Mouse (Mus musculus) liver, embryonic 13.5 days (tissue): ENCODE results near the gene Pde10a. TPM values are rescaled to one million over a fixed set of nuclear protein-coding genes. Genes with fewer than 3 reads are reported as not detected.

Experiments used
- ATAC-seq: fragments of 200-750 bp; cut with Nextera tagmentation; 2 replicates; pipeline ENCODE4 v1.8.0; 2017; ENCODE audit warnings: low read depth, mild to moderate bottlenecking, moderate number of reproducible peaks, moderate library complexity
- DNase-seq: peaks from one replicate; pipeline ENCODE4 v3.0.0; 2022
- H3K27ac ChIP-seq: fragments of 300-500 bp; sonication (generic); 2 replicates; pipeline ENCODE4 v1.5.1; 2015; ENCODE audit warnings: moderate library complexity, mild to moderate bottlenecking, inconsistent platforms
- H3K27me3 ChIP-seq: fragments of 300-500 bp; sonication (generic); 2 replicates; pipeline ENCODE4 v1.6.1; 2015; ENCODE audit warnings: mild to moderate bottlenecking, inconsistent platforms
- H3K36me3 ChIP-seq: fragments of 300-500 bp; sonication (generic); 2 replicates; pipeline ENCODE4 v1.6.1; 2015; ENCODE audit warnings: mild to moderate bottlenecking, inconsistent platforms
- H3K4me1 ChIP-seq: fragments of 300-500 bp; sonication (generic); replicated peaks from 2 replicates; pipeline ENCODE4 v1.6.1; 2015; ENCODE audit warnings: inconsistent platforms
- H3K4me2 ChIP-seq: fragments of 300-500 bp; sonication (generic); 2 replicates; pipeline ENCODE4 v1.6.1; 2015; ENCODE audit warnings: inconsistent platforms, mild to moderate bottlenecking, moderate library complexity
- H3K4me3 ChIP-seq: fragments of 300-500 bp; sonication (generic); replicated peaks from 2 replicates; pipeline ENCODE4 v1.5.1; 2015; ENCODE audit warnings: mild to moderate bottlenecking, inconsistent platforms
- H3K9ac ChIP-seq: fragments of 300-500 bp; sonication (generic); 2 replicates; pipeline ENCODE4 v1.6.1; 2015; ENCODE audit warnings: mild to moderate bottlenecking, inconsistent platforms
- H3K9me3 ChIP-seq: fragments of 300-500 bp; sonication (generic); replicated peaks from 2 replicates; pipeline ENCODE4 v1.6.1; 2016; ENCODE audit warnings: inconsistent platforms
- WGBS: fragments of 180-500 bp; shearing (Covaris S2); methylation state at CpG from one replicate; pipeline ENCODE4 v1.1.7; 2015; ENCODE audit not compliant: insufficient replicate concordance; 5-methylcytosine and 5-hydroxymethylcytosine counted together
- polyA plus RNA-seq: library from polyadenylated mRNA; unstranded; fragments of >200 nt; fragmentation: Nextera tagmentation; extraction: Ambion mirVana; gene quantifications from 2 replicates; pipeline ENCODE4 v1.2.1, GENCODE M21; 2015

Gene Pde10a
- polyA plus RNA-seq, 1 experiment from 2014 or later, result 0.39 TPM

GRCm38 (mm10) chr17:8958125-8958524, 433.0 kb downstream of the Pde10a start:
- H3K9ac ChIP-seq, result no peak overlapping the region
- no peak for DNase-seq
- no peaks in the 10 kb centered on the region for H3K4me1 ChIP-seq
- no peaks in the 10 kb centered on the region for H3K9me3 ChIP-seq
- no peaks in the 10 kb centered on the region for H3K36me3 ChIP-seq
- H3K4me3 ChIP-seq, result no peak overlapping the region
- no peaks in the 10 kb centered on the region for H3K27me3 ChIP-seq
- no peak overlapping the region for H3K27ac ChIP-seq
- no peak overlapping the region for H3K4me2 ChIP-seq
- ATAC-seq, result no peak
- WGBS, result 60% methylated on average over 6 of the region's 6 CpGs

GRCm38 (mm10) chr17:8960386-8960785, 435.2 kb downstream of the Pde10a start:
- H3K36me3 ChIP-seq, result no peaks in the 10 kb centered on the region
- H3K4me1 ChIP-seq, result no peaks in the 10 kb centered on the region
- no peak for DNase-seq
- H3K27me3 ChIP-seq, result no peaks in the 10 kb centered on the region
- H3K4me3 ChIP-seq, result no peak overlapping the region
- WGBS, result 80% methylated on average over 4 of the region's 4 CpGs
- no peaks in the 10 kb centered on the region for H3K9me3 ChIP-seq
- H3K4me2 ChIP-seq, result no peak overlapping the region
- no peak overlapping the region for H3K9ac ChIP-seq
- H3K27ac ChIP-seq, result no peak overlapping the region
- no peak for ATAC-seq

- H3K9me3 ChIP-seq, result no peaks in the 10 kb centered on the region
- no peak overlapping the region for H3K27ac ChIP-seq
- DNase-seq (no peak), ATAC-seq (no peak)
- H3K4me3 ChIP-seq, result no peak overlapping the region
- no peak overlapping the region for H3K4me2 ChIP-seq
- no peaks in the 10 kb centered on the region for H3K4me1 ChIP-seq
- no peaks in the 10 kb centered on the region for H3K36me3 ChIP-seq
- H3K9ac ChIP-seq, result no peak overlapping the region
- 76% methylated on average over 5 of the region's 5 CpGs for WGBS
- H3K27me3 ChIP-seq, result no peaks in the 10 kb centered on the region
These were observed 435.9 kb downstream of the Pde10a start for GRCm38 (mm10) chr17:8961097-8961496.

GRCm38 (mm10) chr17:8961644-8962043, 436.5 kb downstream of the Pde10a start:
- no peak overlapping the region for H3K27ac ChIP-seq
- H3K9ac ChIP-seq, result no peak overlapping the region
- no peaks in the 10 kb centered on the region for H3K36me3 ChIP-seq
- no peaks in the 10 kb centered on the region for H3K4me1 ChIP-seq
- no peak overlapping the region for H3K4me2 ChIP-seq
- DNase-seq, result no peak
- H3K27me3 ChIP-seq, result no peaks in the 10 kb centered on the region
- H3K9me3 ChIP-seq, result no peaks in the 10 kb centered on the region
- no peak for ATAC-seq
- WGBS, result 75% methylated on average over 14 of the region's 14 CpGs
- no peak overlapping the region for H3K4me3 ChIP-seq

GRCm38 (mm10) chr17:8965177-8965576, 440.0 kb downstream of the Pde10a start:
- ATAC-seq, result no peak
- no peak for DNase-seq
- no peaks in the 10 kb centered on the region for H3K36me3 ChIP-seq
- H3K4me2 ChIP-seq, result no peak overlapping the region
- no peaks in the 10 kb centered on the region for H3K4me1 ChIP-seq
- WGBS, result 68% methylated on average over 6 of the region's 6 CpGs
- H3K27me3 ChIP-seq, result no peaks in the 10 kb centered on the region
- no peak overlapping the region for H3K4me3 ChIP-seq
- H3K27ac ChIP-seq, result no peak overlapping the region
- no peak overlapping the region for H3K9ac ChIP-seq
- no peaks in the 10 kb centered on the region for H3K9me3 ChIP-seq

GRCm38 (mm10) chr17:8972152-8972854, 447.1 kb downstream of the Pde10a start:
- H3K4me1 ChIP-seq, result no peaks in the 10 kb centered on the region
- H3K4me3 ChIP-seq, result no peak overlapping the region
- no peak overlapping the region for H3K4me2 ChIP-seq
- no peak overlapping the region for H3K27ac ChIP-seq
- no peaks in the 10 kb centered on the region for H3K9me3 ChIP-seq
- 51% methylated on average over 12 of the region's 12 CpGs for WGBS
- DNase-seq (no peak), ATAC-seq (no peak)
- H3K27me3 ChIP-seq, result no peaks in the 10 kb centered on the region
- H3K9ac ChIP-seq, result no peak overlapping the region
- H3K36me3 ChIP-seq, result no peaks in the 10 kb centered on the region

GRCm38 (mm10) chr17:8973331-8973730, 448.2 kb downstream of the Pde10a start:
- Histone ChIP-seq H3K27me3 (no peaks in the 10 kb centered on the region), H3K9ac (no peak overlapping the region), H3K27ac (no peak overlapping the region), H3K9me3 (no peaks in the 10 kb centered on the region), H3K36me3 (no peaks in the 10 kb centered on the region), H3K4me2 (no peak overlapping the region), H3K4me3 (no peak overlapping the region), H3K4me1 (no peaks in the 10 kb centered on the region)
- ATAC-seq (no peak), DNase-seq (no peak)
- 47% methylated on average over 5 of the region's 5 CpGs for WGBS

GRCm38 (mm10) chr17:8974423-8974822, 449.3 kb downstream of the Pde10a start:
- DNase-seq, result no peak
- H3K4me2 ChIP-seq, result no peak overlapping the region
- no peak for ATAC-seq
- H3K4me1 ChIP-seq, result no peaks in the 10 kb centered on the region
- WGBS, result 70% methylated on average over 7 of the region's 7 CpGs
- H3K9me3 ChIP-seq, result no peaks in the 10 kb centered on the region
- H3K36me3 ChIP-seq, result no peaks in the 10 kb centered on the region
- no peaks in the 10 kb centered on the region for H3K27me3 ChIP-seq
- H3K4me3 ChIP-seq, result no peak overlapping the region
- H3K27ac ChIP-seq, result no peak overlapping the region
- H3K9ac ChIP-seq, result no peak overlapping the region

GRCm38 (mm10) chr17:8974823-8975397, 449.7 kb downstream of the Pde10a start:
- Histone ChIP-seq H3K9me3 (no peaks in the 10 kb centered on the region), H3K4me1 (no peaks in the 10 kb centered on the region), H3K4me2 (no peak overlapping the region), H3K36me3 (no peaks in the 10 kb centered on the region), H3K27me3 (no peaks in the 10 kb centered on the region), H3K4me3 (no peak overlapping the region), H3K27ac (no peak overlapping the region), H3K9ac (no peak overlapping the region)
- ATAC-seq, result no peak
- 57% methylated on average over 6 of the region's 6 CpGs for WGBS
- no peak for DNase-seq

GRCm38 (mm10) chr17:8976745-8977144, 451.6 kb downstream of the Pde10a start:
- Histone ChIP-seq H3K4me2 (no peak overlapping the region), H3K4me1 (no peaks in the 10 kb centered on the region), H3K36me3 (no peaks in the 10 kb centered on the region), H3K4me3 (no peak overlapping the region), H3K9me3 (no peaks in the 10 kb centered on the region), H3K9ac (no peak overlapping the region), H3K27ac (no peak overlapping the region), H3K27me3 (no peaks in the 10 kb centered on the region)
- no peak for ATAC-seq
- DNase-seq, result no peak
- 67% methylated on average over 6 of the region's 6 CpGs for WGBS

- no peak overlapping the region for H3K9ac ChIP-seq
- H3K4me3 ChIP-seq, result no peak overlapping the region
- 60% methylated on average over 2 of the region's 2 CpGs for WGBS
- H3K27ac ChIP-seq, result no peak overlapping the region
- DNase-seq (no peak), ATAC-seq (no peak)
- no peaks in the 10 kb centered on the region for H3K4me1 ChIP-seq
- no peaks in the 10 kb centered on the region for H3K9me3 ChIP-seq
- H3K36me3 ChIP-seq, result no peaks in the 10 kb centered on the region
- H3K4me2 ChIP-seq, result no peak overlapping the region
- no peaks in the 10 kb centered on the region for H3K27me3 ChIP-seq
These were observed 452.1 kb downstream of the Pde10a start for GRCm38 (mm10) chr17:8977271-8977670.

- no peaks in the 10 kb centered on the region for H3K9me3 ChIP-seq
- H3K4me2 ChIP-seq, result no peak overlapping the region
- no peaks in the 10 kb centered on the region for H3K36me3 ChIP-seq
- no peak for ATAC-seq
- H3K27ac ChIP-seq, result no peak overlapping the region
- 76% methylated on average over 2 of the region's 2 CpGs for WGBS
- H3K27me3 ChIP-seq, result no peaks in the 10 kb centered on the region
- H3K9ac ChIP-seq, result no peak overlapping the region
- H3K4me3 ChIP-seq, result no peak overlapping the region
- no peak for DNase-seq
- no peaks in the 10 kb centered on the region for H3K4me1 ChIP-seq
These were observed 458.4 kb downstream of the Pde10a start for GRCm38 (mm10) chr17:8983576-8983975.
